Mouse (Mus musculus) bone marrow, adult 2 months (tissue): Measurements from ENCODE around the gene Dnm2.

Experiments used
- CTCF ChIP-seq: fragments of 200-500 bp; IDR thresholded peaks from 2 replicates; pipeline ENCODE4 v1.5.1; 2011; ENCODE audit warnings: low read length, control low read depth; ENCODE audit not compliant: control insufficient read depth, insufficient read depth
- POLR2A ChIP-seq: fragments of 200-500 bp; IDR thresholded peaks from 2 replicates; pipeline ENCODE4 v1.6.1; 2011; ENCODE audit warnings: low read depth, mild to moderate bottlenecking, control low read depth, low read length, borderline replicate concordance; ENCODE audit not compliant: control insufficient read depth

- TF ChIP-seq CTCF (no peak), POLR2A (no peak)
Observed at GRCm38 (mm10) chr9:21456930-21457634, 32.4 kb downstream of the Dnm2 start.
